Mouse (Mus musculus): Measurements from ENCODE around the gene Dixdc1. TPM values are rescaled to one million over a fixed set of nuclear protein-coding genes. Genes with fewer than 3 reads are reported as not detected.

The Dixdc1 gene
- polyA plus RNA-seq, 1 experiment from 2014 or later = 25.2 TPM

- Histone ChIP-seq H3K27ac (ENCODE audit: low read depth, low read length) (peak within 1 kb of the TSS; percentile 81), H3K9ac (ENCODE audit: low read depth, low read length) (peak within 1 kb of the TSS; percentile 82), H3K4me2 (replicated peaks; ENCODE audit: low read depth, low read length) (peak within 1 kb of the TSS; percentile 45), H3K4me3 (ENCODE audit: low read depth, low read length) (peak within 1 kb of the TSS; percentile 71), H3K4me1 (replicated peaks; ENCODE audit: control insufficient read depth, insufficient read depth, low read length) (no peaks in the 10 kb centered on the region), H3K9me3 (ENCODE audit: control insufficient read depth, low read length) (no peaks in the 10 kb centered on the region), H3K27me3 (ENCODE audit: control insufficient read depth, insufficient read depth, low read length) (no peaks in the 10 kb centered on the region), H3K36me3 (ENCODE audit: control insufficient read depth, insufficient read depth, low read length) (no peaks in the 10 kb centered on the region)
- DNase-seq (ENCODE audit: low spot score) (peak; percentile 92), ATAC-seq (ENCODE audit: low FRiP score) (peak; percentile 94)
- under 1% methylated on average over 63 of the region's 63 CpGs for WGBS
Measured at GRCm38 (mm10) chr9:50659392-50660217, 79.7 kb downstream of the Dixdc1 start, which contains the start of gene Dlat. Dlat (minus strand) TSS chr9:50659780.

GRCm38 (mm10) chr9:50658941-50659388 is 80.4 kb downstream of the Dixdc1 start:
- Histone ChIP-seq H3K27ac (ENCODE audit: low read depth, low read length) (peak overlapping the region; percentile 81; the same call in 1 of the 2 replicates), H3K36me3 (ENCODE audit: control insufficient read depth, insufficient read depth, low read length) (no peaks in the 10 kb centered on the region), H3K9ac (ENCODE audit: low read depth, low read length) (peak overlapping the region; percentile 82), H3K4me3 (ENCODE audit: low read depth, low read length) (peak overlapping the region; percentile 71), H3K9me3 (ENCODE audit: control insufficient read depth, low read length) (no peaks in the 10 kb centered on the region), H3K4me1 (replicated peaks; ENCODE audit: control insufficient read depth, insufficient read depth, low read length) (no peaks in the 10 kb centered on the region), H3K4me2 (replicated peaks; ENCODE audit: low read depth, low read length) (peak overlapping the region; percentile 45), H3K27me3 (ENCODE audit: control insufficient read depth, insufficient read depth, low read length) (no peaks in the 10 kb centered on the region)
- no peak for DNase-seq (ENCODE audit: low spot score)
- WGBS = under 1% methylated on average over 28 of the region's 28 CpGs
- peak; percentile 84 for ATAC-seq (ENCODE audit: low FRiP score)

GRCm38 (mm10) chr9:50658391-50658790 is 80.9 kb downstream of the Dixdc1 start:
- H3K27ac ChIP-seq (ENCODE audit: low read depth, low read length) = no peak overlapping the region
- ATAC-seq (ENCODE audit: low FRiP score) (no peak), DNase-seq (ENCODE audit: low spot score) (no peak)
- WGBS = 39% methylated on average over 5 of the region's 5 CpGs
- no peaks in the 10 kb centered on the region for H3K9me3 ChIP-seq (ENCODE audit: control insufficient read depth, low read length)
- peak overlapping the region; percentile 71 for H3K4me3 ChIP-seq (ENCODE audit: low read depth, low read length)
- no peaks in the 10 kb centered on the region for H3K27me3 ChIP-seq (ENCODE audit: control insufficient read depth, insufficient read depth, low read length)
- peak overlapping the region; percentile 82 for H3K9ac ChIP-seq (ENCODE audit: low read depth, low read length)
- no peaks in the 10 kb centered on the region for H3K4me1 ChIP-seq (replicated peaks; ENCODE audit: control insufficient read depth, insufficient read depth, low read length)
- H3K4me2 ChIP-seq (replicated peaks; ENCODE audit: low read depth, low read length) = peak overlapping the region; percentile 45
- H3K36me3 ChIP-seq (ENCODE audit: control insufficient read depth, insufficient read depth, low read length) = no peaks in the 10 kb centered on the region

- Histone ChIP-seq H3K27me3 (ENCODE audit: control insufficient read depth, insufficient read depth, low read length) (no peaks in the 10 kb centered on the region), H3K9ac (ENCODE audit: low read depth, low read length) (no peak overlapping the region), H3K4me3 (ENCODE audit: low read depth, low read length) (no peak overlapping the region), H3K4me2 (replicated peaks; ENCODE audit: low read depth, low read length) (no peak overlapping the region), H3K9me3 (ENCODE audit: control insufficient read depth, low read length) (no peaks in the 10 kb centered on the region), H3K36me3 (ENCODE audit: control insufficient read depth, insufficient read depth, low read length) (0 out of 2 replicates have a peak, but pooled peaks cover 4% of the 10 kb centered on the region), H3K4me1 (replicated peaks; ENCODE audit: control insufficient read depth, insufficient read depth, low read length) (no peaks in the 10 kb centered on the region), H3K27ac (ENCODE audit: low read depth, low read length) (no peak overlapping the region)
- no peak for DNase-seq (ENCODE audit: low spot score)
- ATAC-seq (ENCODE audit: low FRiP score) = no peak
- WGBS = 92% methylated on average over 10 of the region's 10 CpGs
Measured at GRCm38 (mm10) chr9:50650503-50650902, 88.8 kb downstream of the Dixdc1 start.

- Histone ChIP-seq H3K9me3 (ENCODE audit: control insufficient read depth, low read length) (no peaks in the 10 kb centered on the region), H3K4me1 (replicated peaks; ENCODE audit: control insufficient read depth, insufficient read depth, low read length) (no peaks in the 10 kb centered on the region), H3K27me3 (ENCODE audit: control insufficient read depth, insufficient read depth, low read length) (no peaks in the 10 kb centered on the region), H3K36me3 (ENCODE audit: control insufficient read depth, insufficient read depth, low read length) (peaks cover 15% of the 10 kb centered on the region; the same call in 1 of the 2 replicates), H3K9ac (ENCODE audit: low read depth, low read length) (no peak overlapping the region), H3K27ac (ENCODE audit: low read depth, low read length) (no peak overlapping the region), H3K4me2 (replicated peaks; ENCODE audit: low read depth, low read length) (no peak overlapping the region), H3K4me3 (ENCODE audit: low read depth, low read length) (no peak overlapping the region)
- DNase-seq (ENCODE audit: low spot score) (no peak), ATAC-seq (ENCODE audit: low FRiP score) (no peak)
- 75% methylated on average over 10 of the region's 10 CpGs for WGBS
Measured at GRCm38 (mm10) chr9:50646826-50647370, 92.4 kb downstream of the Dixdc1 start.

- H3K4me1 ChIP-seq (replicated peaks; ENCODE audit: control insufficient read depth, insufficient read depth, low read length) = no peaks in the 10 kb centered on the region
- ATAC-seq (ENCODE audit: low FRiP score) = no peak
- no peak overlapping the region for H3K9ac ChIP-seq (ENCODE audit: low read depth, low read length)
- H3K36me3 ChIP-seq (ENCODE audit: control insufficient read depth, insufficient read depth, low read length) = peaks cover 4% of the 10 kb centered on the region; the same call in 1 of the 2 replicates
- H3K9me3 ChIP-seq (ENCODE audit: control insufficient read depth, low read length) = no peaks in the 10 kb centered on the region
- no peak overlapping the region for H3K4me2 ChIP-seq (replicated peaks; ENCODE audit: low read depth, low read length)
- no peak overlapping the region for H3K27ac ChIP-seq (ENCODE audit: low read depth, low read length)
- 97% methylated on average over 11 of the region's 11 CpGs for WGBS
- no peak for DNase-seq (ENCODE audit: low spot score)
- H3K4me3 ChIP-seq (ENCODE audit: low read depth, low read length) = no peak overlapping the region
- H3K27me3 ChIP-seq (ENCODE audit: control insufficient read depth, insufficient read depth, low read length) = no peaks in the 10 kb centered on the region
Measured at GRCm38 (mm10) chr9:50634270-50634669, 105.0 kb downstream of the Dixdc1 start.

GRCm38 (mm10) chr9:50633059-50633458 is 106.3 kb downstream of the Dixdc1 start:
- ATAC-seq (ENCODE audit: low FRiP score) = no peak

GRCm38 (mm10) chr9:50632016-50632688 is 107.2 kb downstream of the Dixdc1 start:
- no peaks in the 10 kb centered on the region for H3K4me1 ChIP-seq (replicated peaks; ENCODE audit: control insufficient read depth, insufficient read depth, low read length)
- no peak overlapping the region for H3K4me2 ChIP-seq (replicated peaks; ENCODE audit: low read depth, low read length)
- no peak overlapping the region for H3K27ac ChIP-seq (ENCODE audit: low read depth, low read length)
- H3K9ac ChIP-seq (ENCODE audit: low read depth, low read length) = no peak overlapping the region
- DNase-seq (ENCODE audit: low spot score) (no peak), ATAC-seq (ENCODE audit: low FRiP score) (no peak)
- H3K27me3 ChIP-seq (ENCODE audit: control insufficient read depth, insufficient read depth, low read length) = no peaks in the 10 kb centered on the region
- H3K9me3 ChIP-seq (ENCODE audit: control insufficient read depth, low read length) = no peaks in the 10 kb centered on the region
- 86% methylated on average over 6 of the region's 6 CpGs for WGBS
- H3K4me3 ChIP-seq (ENCODE audit: low read depth, low read length) = no peak overlapping the region
- H3K36me3 ChIP-seq (ENCODE audit: control insufficient read depth, insufficient read depth, low read length) = no peaks in the 10 kb centered on the region

More at GRCm38 (mm10) chr9:50633059-50633458, 106.3 kb downstream of the Dixdc1 start:
- 60% methylated on average over 2 of the region's 2 CpGs for WGBS
- no peaks in the 10 kb centered on the region for H3K9me3 ChIP-seq (ENCODE audit: control insufficient read depth, low read length)
- no peak overlapping the region for H3K4me2 ChIP-seq (replicated peaks; ENCODE audit: low read depth, low read length)
- no peak overlapping the region for H3K4me3 ChIP-seq (ENCODE audit: low read depth, low read length)
- no peak overlapping the region for H3K27ac ChIP-seq (ENCODE audit: low read depth, low read length)
- no peak overlapping the region for H3K9ac ChIP-seq (ENCODE audit: low read depth, low read length)
- no peaks in the 10 kb centered on the region for H3K4me1 ChIP-seq (replicated peaks; ENCODE audit: control insufficient read depth, insufficient read depth, low read length)
- peak; percentile 21 for DNase-seq (ENCODE audit: low spot score)
- H3K27me3 ChIP-seq (ENCODE audit: control insufficient read depth, insufficient read depth, low read length) = no peaks in the 10 kb centered on the region
- H3K36me3 ChIP-seq (ENCODE audit: control insufficient read depth, insufficient read depth, low read length) = peaks cover 4% of the 10 kb centered on the region; the same call in 1 of the 2 replicates
